Mouse (Mus musculus) Patski (cell line): ENCODE measurements at regions not wholly inside any gene's neighbourhood (a gene's known extent, or its start where the extent isn't known, plus 50 kb on each side); places are given as distances from the start of the nearest gene placed in this dataset.

Experiments
- ATAC-seq: fragments of 100-300 bp; one replicate; pipeline ENCODE4 v1.8.0; 2021
- CTCF ChIA-PET: fragments of 350-600 bp; sonication (Branson Sonifier 250); formaldehyde crosslinking; loops from one replicate; lab custom pipeline; 2022; ENCODE audit warnings: inconsistent platforms; lab: Charles Lee
- POLR2A ChIA-PET: fragments of 350-600 bp; sonication (Branson Sonifier 250); formaldehyde crosslinking; loops from one replicate; lab custom pipeline; 2022; ENCODE audit warnings: antibody characterized with exemption, inconsistent platforms; lab: Charles Lee
- DNase-seq: peaks from one replicate; pipeline ENCODE4 v3.0.0-alpha.2; 2011; ENCODE audit warnings: low read depth, low spot score
- H3K27me3 ChIP-seq: fragments of 371-371 bp; one replicate; pipeline ENCODE4 v1.5.1; 2021
- CTCF ChIP-seq: fragments of 100-300 bp; IDR thresholded peaks from one replicate; pipeline ENCODE4 v1.5.1; 2021
- in situ Hi-C: fragments of 300-500 bp; cut with MboI; formaldehyde crosslinking; loops from 3 replicates; pipeline ENCODE4 v1.11.1; 2018; ENCODE audit warnings: low pct_unique_long_range_greater_than_20kb, mixed read lengths

DNA sequence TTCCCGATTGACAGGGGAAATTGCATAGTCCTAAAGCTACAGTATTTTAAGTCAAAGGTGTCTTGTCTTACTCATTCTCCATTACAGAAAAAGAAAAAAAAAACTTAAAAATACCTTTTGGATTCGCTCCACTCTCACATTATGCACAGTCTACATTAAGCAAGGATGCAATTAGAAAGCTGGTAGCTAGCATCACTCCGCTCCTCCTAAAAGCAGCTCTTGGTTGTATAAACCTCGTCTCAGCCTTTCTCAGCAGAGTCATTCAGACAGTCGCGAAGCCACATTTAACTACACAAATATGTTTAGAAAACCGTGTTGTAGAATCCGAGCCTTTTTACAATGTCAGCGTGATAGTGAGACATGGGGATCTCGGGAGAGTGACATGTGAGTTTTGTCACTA, 172.5 kb upstream of the Fat1 start:
- TF ChIP-seq CTCF, result no peak
- DNase-seq (no peak), ATAC-seq (no peak)
- no peaks in the 10 kb centered on the region for H3K27me3 ChIP-seq
- ChIA-PET CTCF (interaction anchor here (1.0 to 1.1 kb wide), 2 partner anchors 14 to 16 kb away, joined by 3 to 4 read pairs; no protein-coding TSS in a partner anchor), POLR2A (interaction anchor here (0.6 to 0.7 kb wide), 3 partner anchors 9 to 108 kb away, joined by 3 to 7 read pairs (median 3); no protein-coding TSS in a partner anchor)
- in situ Hi-C loops, result loop anchor here (10.0 kb wide), 1 partner anchor 252 kb away; no protein-coding TSS in a partner anchor

- CTCF ChIA-PET, result interaction anchor here (1.1 kb wide), 1 partner anchor 11 kb away, joined by 5 read pairs; no protein-coding TSS in a partner anchor
- ATAC-seq (no peak), DNase-seq (no peak)
- TF ChIP-seq CTCF, result no peak
- H3K27me3 ChIP-seq, result no peaks in the 10 kb centered on the region
- in situ Hi-C loops, result loop anchor here (5.0 to 10.0 kb wide), 2 partner anchors 172 to 250 kb away; partner anchors contain the start of gene Fat1
- POLR2A ChIA-PET, result interaction anchor here (0.6 kb wide), 1 partner anchor 16 kb away, joined by 4 read pairs; no protein-coding TSS in a partner anchor
Measured at GRCm38 (mm10) chr8:44765194-44765593, 170.1 kb upstream of the Fat1 start.

- CTCF ChIA-PET, result interaction anchor here (1.1 to 1.2 kb wide), 2 partner anchors 10 to 170 kb away, joined by 3 to 5 read pairs; partner anchors contain the start of gene Fat1
- POLR2A ChIA-PET, result no interaction called here
- ATAC-seq (peak; percentile 95), DNase-seq (peak; percentile 76)
- no peaks in the 10 kb centered on the region for H3K27me3 ChIP-seq
- TF ChIP-seq CTCF, result no peak
- in situ Hi-C loops, result loop anchor here (5.0 to 10.0 kb wide), 2 partner anchors 172 to 249 kb away; partner anchors contain the start of gene Fat1
Measured at GRCm38 (mm10) chr8:44765677-44766076, 169.6 kb upstream of the Fat1 start.

- in situ Hi-C loops, result loop anchor here (5.0 to 10.0 kb wide), 2 partner anchors 171 to 249 kb away; partner anchors contain the start of gene Fat1
- DNase-seq (peak; percentile 71), ATAC-seq (peak; percentile 74)
- TF ChIP-seq CTCF, result no peak
- ChIA-PET CTCF (interaction anchor here (1.1 to 1.2 kb wide), 2 partner anchors 10 to 169 kb away, joined by 3 to 5 read pairs; partner anchors contain the start of gene Fat1), POLR2A (interaction anchor here (0.6 kb wide), 2 partner anchors 62 to 1256 kb away, joined by 4 to 5 read pairs; no protein-coding TSS in a partner anchor)
- H3K27me3 ChIP-seq, result no peaks in the 10 kb centered on the region
Measured at GRCm38 (mm10) chr8:44766111-44766873, 169.0 kb upstream of the Fat1 start.

- ChIA-PET CTCF (interaction anchor here (1.5 kb wide), 1 partner anchor 168 kb away, joined by 3 read pairs; the partner anchor contains the start of gene Fat1), POLR2A (interaction anchor here (0.6 kb wide), 1 partner anchor 61 kb away, joined by 5 read pairs; no protein-coding TSS in a partner anchor)
- H3K27me3 ChIP-seq, result no peaks in the 10 kb centered on the region
- in situ Hi-C loops, result loop anchor here (5.0 to 10.0 kb wide), 2 partner anchors 170 to 248 kb away; partner anchors contain the start of gene Fat1
- DNase-seq (no peak), ATAC-seq (no peak)
- no peak for TF ChIP-seq CTCF
Measured at GRCm38 (mm10) chr8:44767271-44767670, 168.0 kb upstream of the Fat1 start.

DNA sequence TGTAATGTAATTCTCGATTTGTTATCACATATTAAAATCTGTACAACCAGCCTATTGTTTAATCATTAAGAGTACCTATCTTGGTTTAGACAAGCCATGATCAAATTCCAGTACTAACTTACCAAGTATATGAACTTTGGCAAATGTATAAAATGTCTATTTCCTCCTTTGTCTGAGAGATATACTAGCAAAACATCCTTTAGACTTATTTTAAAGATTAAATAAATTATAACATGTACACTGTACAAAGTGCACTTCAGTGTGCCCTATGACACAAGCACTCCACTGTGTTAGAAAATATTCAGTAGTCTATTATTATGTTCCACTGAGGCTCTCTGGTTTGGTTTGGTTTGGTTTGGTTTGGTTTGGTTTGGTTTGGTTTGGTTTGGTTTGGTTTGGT, 156.0 kb upstream of the Fat1 start:
- ATAC-seq (no peak), DNase-seq (no peak)
- in situ Hi-C loops, result no loop called here
- H3K27me3 ChIP-seq, result no peaks in the 10 kb centered on the region
- ChIA-PET POLR2A (no interaction called here), CTCF (no interaction called here)
- no peak for TF ChIP-seq CTCF

- POLR2A ChIA-PET, result interaction anchor here (0.5 to 0.6 kb wide), 2 partner anchors 23 to 31 kb away, joined by 3 read pairs; no protein-coding TSS in a partner anchor
- DNase-seq (no peak), ATAC-seq (no peak)
Measured at GRCm38 (mm10) chr8:44782421-44782820, 152.8 kb upstream of the Fat1 start.

GRCm38 (mm10) chr8:44785161-44785560, 150.1 kb upstream of the Fat1 start:
- no peak for TF ChIP-seq CTCF
- DNase-seq (no peak), ATAC-seq (no peak)
- ChIA-PET POLR2A (no interaction called here), CTCF (interaction anchor here (1.2 to 1.6 kb wide), 3 partner anchors 12 to 27 kb away, joined by 3 to 8 read pairs (median 4); no protein-coding TSS in a partner anchor)
- no peaks in the 10 kb centered on the region for H3K27me3 ChIP-seq
- in situ Hi-C loops, result no loop called here

More at GRCm38 (mm10) chr8:44782421-44782820, 152.8 kb upstream of the Fat1 start:
- CTCF ChIA-PET, result interaction anchor here (1.3 kb wide), 1 partner anchor 12 kb away, joined by 3 read pairs; no protein-coding TSS in a partner anchor
- in situ Hi-C loops, result no loop called here
- H3K27me3 ChIP-seq, result no peaks in the 10 kb centered on the region
- no peak for TF ChIP-seq CTCF

DNA sequence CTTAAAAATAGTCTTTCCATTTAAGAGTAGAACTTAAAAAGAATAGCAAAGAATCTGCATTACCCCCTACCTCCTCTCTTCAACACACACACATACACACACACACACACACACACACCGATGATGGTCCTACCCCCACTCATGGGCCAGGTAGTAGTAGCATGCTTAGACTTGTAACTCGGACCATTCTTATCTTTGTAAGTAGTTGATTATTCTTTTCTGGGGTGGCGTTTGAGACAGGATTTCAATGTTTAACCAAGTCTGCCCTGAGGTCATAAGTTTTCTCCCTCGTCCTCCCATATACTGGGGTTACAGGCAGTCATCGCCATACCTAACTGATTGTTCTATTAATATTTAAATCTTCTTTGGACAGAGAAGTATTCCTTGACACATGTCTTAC, 148.5 kb upstream of the Fat1 start:
- ChIA-PET POLR2A (interaction anchor here (0.7 kb wide), 1 partner anchor 18 kb away, joined by 3 read pairs; no protein-coding TSS in a partner anchor), CTCF (interaction anchor here (1.5 to 1.6 kb wide), 2 partner anchors 11 to 14 kb away, joined by 3 to 8 read pairs; no protein-coding TSS in a partner anchor)
- peak; percentile 21 for ATAC-seq

GRCm38 (mm10) chr8:44788290-44788689, 147.0 kb upstream of the Fat1 start:
- TF ChIP-seq CTCF, result no peak
- ATAC-seq, result no peak
- ChIA-PET CTCF (interaction anchor here (0.6 kb wide), 1 partner anchor 114 kb away, joined by 3 read pairs; no protein-coding TSS in a partner anchor), POLR2A (no interaction called here)
- in situ Hi-C loops, result no loop called here
- no peaks in the 10 kb centered on the region for H3K27me3 ChIP-seq
- DNase-seq, result no peak

More for the DNA sequence above, 148.5 kb upstream of the Fat1 start:
- H3K27me3 ChIP-seq, result no peaks in the 10 kb centered on the region
- in situ Hi-C loops, result no loop called here
- DNase-seq, result no peak
- no peak for TF ChIP-seq CTCF
